Mouse (Mus musculus) hindbrain, embryonic 15.5 days (tissue): ENCODE results near the gene Map7. TPM values are rescaled to one million over a fixed set of nuclear protein-coding genes. Genes with fewer than 3 reads are reported as not detected.

Experiments
- ATAC-seq: fragments of 200-750 bp; cut with Nextera tagmentation; 2 replicates; pipeline ENCODE4 v1.8.0; 2017; ENCODE audit warnings: low read depth, moderate number of reproducible peaks, moderate TSS enrichment; ENCODE audit not compliant: low FRiP score
- H3K27ac ChIP-seq: fragments of 300-500 bp; sonication (generic); replicated peaks from 2 replicates; pipeline ENCODE4 v1.5.1; 2015; ENCODE audit warnings: mild to moderate bottlenecking, inconsistent platforms
- H3K27me3 ChIP-seq: fragments of 300-500 bp; sonication (generic); 2 replicates; pipeline ENCODE4 v1.6.1; 2015; ENCODE audit warnings: control low read depth, inconsistent platforms
- H3K36me3 ChIP-seq: fragments of 300-500 bp; sonication (generic); 2 replicates; pipeline ENCODE4 v1.6.1; 2015; ENCODE audit warnings: control low read depth, inconsistent platforms
- H3K4me1 ChIP-seq: fragments of 300-500 bp; sonication (generic); replicated peaks from 2 replicates; pipeline ENCODE4 v1.6.1; 2015; ENCODE audit warnings: control low read depth, inconsistent platforms
- H3K4me2 ChIP-seq: fragments of 300-500 bp; sonication (generic); 2 replicates; pipeline ENCODE4 v1.6.1; 2015; ENCODE audit warnings: moderate library complexity, mild to moderate bottlenecking, inconsistent platforms
- H3K4me3 ChIP-seq: fragments of 300-500 bp; sonication (generic); 2 replicates; pipeline ENCODE4 v1.5.1; 2015; ENCODE audit warnings: mild to moderate bottlenecking, inconsistent platforms
- H3K9ac ChIP-seq: fragments of 300-500 bp; sonication (generic); 2 replicates; pipeline ENCODE4 v1.6.1; 2015; ENCODE audit warnings: inconsistent platforms
- H3K9me3 ChIP-seq: fragments of 300-500 bp; sonication (generic); 2 replicates; pipeline ENCODE4 v1.6.1; 2016; ENCODE audit warnings: control low read depth, inconsistent platforms
- WGBS: fragments of 180-500 bp; shearing (Covaris S2); methylation state at CpG from one replicate; pipeline ENCODE4 v1.1.7; 2015; 5-methylcytosine and 5-hydroxymethylcytosine counted together
- polyA plus RNA-seq: library from polyadenylated mRNA; unstranded; fragments of >200 nt; fragmentation: Nextera tagmentation; extraction: Ambion mirVana; gene quantifications from 2 replicates; pipeline ENCODE4 v1.2.1, GENCODE M21; 2015

The Map7 gene
- polyA plus RNA-seq, result 10.3 and 10.7 TPM in 2 replicates

DNA sequence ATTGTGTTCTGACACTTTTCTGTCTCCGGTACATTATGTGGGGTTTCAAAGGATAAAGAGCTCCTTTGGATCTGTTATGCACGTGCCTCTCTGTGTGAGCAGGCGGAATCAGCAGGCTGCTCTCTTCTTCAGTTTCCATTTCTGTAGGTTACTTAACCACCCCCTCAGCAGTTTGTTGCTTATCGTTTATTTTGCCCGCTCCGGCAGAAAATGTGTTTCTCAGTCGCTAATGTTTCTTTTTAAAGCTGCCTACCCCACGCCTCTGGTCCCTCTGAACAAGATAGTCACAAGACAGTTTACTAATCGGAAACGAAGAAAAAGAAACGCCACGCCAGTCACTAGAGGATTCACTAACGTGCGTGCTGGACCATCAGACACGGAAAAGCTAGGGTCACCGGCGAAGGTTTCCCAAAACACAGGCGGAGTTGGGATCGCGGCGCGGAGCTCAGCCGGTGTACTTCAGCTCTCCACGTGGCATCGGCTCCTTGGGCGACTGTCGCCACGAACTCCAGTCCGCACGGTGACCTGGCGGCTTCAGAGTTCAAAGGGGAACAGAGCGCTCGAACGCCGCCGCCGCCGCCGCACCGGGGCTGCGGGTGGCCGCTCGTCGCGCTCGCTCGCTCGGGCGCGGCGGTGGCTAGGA lies at the start of gene Map7:
Map7 (plus strand) TSS at position 342 of the 643 bp plus-strand sequence.
- H3K9me3 ChIP-seq, result no peaks in the 10 kb centered on the region
- peak within 1 kb of the TSS; percentile 52 for H3K9ac ChIP-seq
- peaks cover 31% of the 10 kb centered on the region for H3K27me3 ChIP-seq
- WGBS, result 4% methylated on average over 50 of the region's 51 CpGs
- peaks cover 22% of the 10 kb centered on the region for H3K4me1 ChIP-seq
- peak within 1 kb of the TSS; percentile 74 for H3K4me3 ChIP-seq
- H3K4me2 ChIP-seq, result peak within 1 kb of the TSS; percentile 97
- no peaks in the 10 kb centered on the region for H3K36me3 ChIP-seq
- peak within 1 kb of the TSS; percentile 27; the same call in 1 of the 2 replicates for H3K27ac ChIP-seq
- peak; percentile 16; the same call in 1 of the 2 replicates for ATAC-seq

DNA sequence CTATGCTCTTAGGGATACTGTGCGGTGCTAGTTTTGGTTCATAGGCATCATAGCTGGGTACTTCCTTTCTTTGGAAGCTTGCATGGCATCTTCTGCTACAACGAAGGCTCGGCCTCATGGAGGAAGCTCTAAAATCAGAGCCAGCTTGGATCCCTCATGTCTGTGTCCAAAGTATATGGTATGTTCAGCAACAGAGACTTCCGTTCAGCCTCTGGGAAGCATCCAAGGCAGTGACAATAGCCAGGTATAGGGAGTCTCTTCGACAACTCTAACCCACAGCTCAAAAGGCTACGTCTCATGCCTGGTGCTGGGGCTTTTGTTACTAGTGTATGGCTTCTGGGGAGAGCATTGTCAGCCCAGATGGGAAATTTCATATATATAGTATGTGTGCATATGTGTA lies 46.8 kb upstream of the Map7 start:
- H3K27me3 ChIP-seq, result no peaks in the 10 kb centered on the region
- no peaks in the 10 kb centered on the region for H3K9me3 ChIP-seq
- no peak overlapping the region for H3K4me3 ChIP-seq
- no peaks in the 10 kb centered on the region for H3K36me3 ChIP-seq
- no peak overlapping the region for H3K27ac ChIP-seq
- H3K4me1 ChIP-seq, result no peaks in the 10 kb centered on the region
- 95% methylated on average over 6 of the region's 6 CpGs for WGBS
- H3K4me2 ChIP-seq, result no peak overlapping the region
- ATAC-seq, result no peak
- H3K9ac ChIP-seq, result no peak overlapping the region

DNA sequence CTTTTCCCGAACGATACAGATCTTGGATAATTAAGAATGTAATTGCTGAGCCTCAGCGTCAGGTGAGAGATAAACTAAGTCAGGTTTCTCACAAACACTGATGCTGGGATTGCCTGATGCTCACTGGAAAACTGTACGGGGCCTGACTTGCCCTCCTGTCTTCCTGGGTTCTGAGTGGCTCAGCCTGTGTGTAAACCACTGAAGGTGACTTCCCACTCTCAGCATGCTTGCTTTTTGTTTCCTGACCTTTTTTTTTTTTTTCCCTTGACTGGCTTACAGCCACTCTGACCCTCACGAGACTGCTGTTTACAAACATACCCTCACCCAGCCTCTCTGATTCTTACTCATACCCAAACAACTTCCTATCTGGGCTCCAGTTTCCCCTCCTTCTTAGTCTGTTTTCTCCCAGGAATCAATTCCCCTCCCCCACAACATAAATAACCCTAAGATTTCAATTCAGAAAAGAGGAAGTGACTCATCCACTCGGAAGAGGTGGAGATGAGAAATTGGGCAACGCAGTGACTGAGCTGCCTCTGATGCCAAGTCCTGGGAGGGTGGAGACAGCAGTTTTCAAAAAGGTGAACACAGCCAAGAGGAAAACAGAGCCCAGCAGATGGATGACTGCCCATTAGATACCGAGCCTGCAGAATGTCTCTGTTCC lies 43.9 kb upstream of the Map7 start:
- 72% methylated on average over 8 of the region's 8 CpGs for WGBS
- ATAC-seq, result no peak

DNA sequence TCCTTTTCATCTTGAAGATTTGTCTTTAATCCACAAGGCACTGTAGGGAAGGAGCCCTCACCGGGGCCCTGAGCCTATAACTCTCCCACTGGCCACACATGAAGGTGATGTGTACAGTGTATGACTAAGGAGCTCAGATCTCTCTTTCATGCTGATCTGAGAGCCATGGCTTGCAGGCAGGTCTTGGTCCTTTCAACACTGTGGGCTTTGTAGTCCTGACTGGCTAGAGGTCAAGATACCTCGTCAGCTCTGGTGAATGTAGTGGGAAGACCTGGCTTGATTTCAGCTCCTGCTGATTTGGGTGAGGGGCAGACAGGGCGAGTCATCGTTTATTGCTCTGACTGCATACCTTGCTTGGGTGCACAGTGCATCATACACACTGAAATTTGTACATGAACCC lies 42.7 kb upstream of the Map7 start:
- no peaks in the 10 kb centered on the region for H3K9me3 ChIP-seq
- H3K27me3 ChIP-seq, result no peaks in the 10 kb centered on the region
- H3K4me3 ChIP-seq, result no peak overlapping the region
- ATAC-seq, result no peak
- no peak overlapping the region for H3K9ac ChIP-seq
- H3K27ac ChIP-seq, result no peak overlapping the region
- H3K36me3 ChIP-seq, result no peaks in the 10 kb centered on the region
- WGBS, result 83% methylated on average over 4 of the region's 4 CpGs
- H3K4me1 ChIP-seq, result no peaks in the 10 kb centered on the region
- no peak overlapping the region for H3K4me2 ChIP-seq

More for the DNA sequence above, 43.9 kb upstream of the Map7 start:
- no peak overlapping the region for H3K27ac ChIP-seq
- H3K9me3 ChIP-seq, result no peaks in the 10 kb centered on the region
- H3K36me3 ChIP-seq, result no peaks in the 10 kb centered on the region
- no peak overlapping the region for H3K4me2 ChIP-seq
- no peak overlapping the region for H3K4me3 ChIP-seq
- no peaks in the 10 kb centered on the region for H3K4me1 ChIP-seq
- no peaks in the 10 kb centered on the region for H3K27me3 ChIP-seq
- H3K9ac ChIP-seq, result no peak overlapping the region

DNA sequence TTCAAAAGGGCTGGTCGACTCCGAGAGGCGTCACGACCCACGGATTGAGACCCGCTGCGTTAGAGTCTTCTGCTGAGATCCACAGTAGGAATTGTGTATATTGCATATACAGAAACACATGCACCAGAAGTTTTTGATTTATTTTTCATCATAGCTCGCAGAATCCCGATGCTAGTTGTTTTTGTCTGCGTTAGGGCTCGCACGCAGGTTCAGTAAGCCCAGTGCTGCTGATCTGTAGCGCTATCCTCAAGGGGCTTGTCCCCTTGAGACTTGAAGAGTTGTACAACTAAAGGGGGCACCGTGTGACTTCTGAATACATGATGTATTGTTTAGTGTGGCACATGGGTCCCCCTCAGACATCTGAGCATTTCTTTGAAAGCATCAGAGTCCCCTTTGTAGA lies 41.2 kb upstream of the Map7 start:
- no peak overlapping the region for H3K27ac ChIP-seq
- H3K36me3 ChIP-seq, result no peaks in the 10 kb centered on the region
- no peak overlapping the region for H3K9ac ChIP-seq
- whole genome bisulfite sequencing, result 94% methylated on average over 14 of the region's 14 CpGs
- H3K27me3 ChIP-seq, result no peaks in the 10 kb centered on the region
- no peaks in the 10 kb centered on the region for H3K9me3 ChIP-seq
- no peaks in the 10 kb centered on the region for H3K4me1 ChIP-seq
- H3K4me3 ChIP-seq, result no peak overlapping the region
- no peak for ATAC-seq
- no peak overlapping the region for H3K4me2 ChIP-seq

DNA sequence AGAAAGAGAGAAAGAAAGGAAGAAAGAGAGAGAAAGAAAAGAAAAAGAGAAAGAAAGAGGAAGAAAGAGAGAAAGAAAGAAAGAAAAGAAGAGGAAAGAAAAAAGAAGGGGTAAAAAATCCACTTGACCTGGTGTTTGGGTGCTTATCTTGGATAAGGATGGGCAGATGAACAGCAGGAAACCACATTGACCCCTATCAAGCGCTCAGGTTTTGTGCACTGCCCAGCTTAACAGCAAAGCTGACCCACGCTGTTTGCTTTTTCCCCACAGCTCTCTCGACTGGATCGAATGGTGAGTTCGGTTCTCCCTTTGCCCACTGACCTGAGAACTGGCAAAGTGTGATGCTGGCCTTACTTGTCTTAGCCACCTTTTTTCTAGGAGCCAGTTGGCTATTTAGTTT lies 36.8 kb upstream of the Map7 start:
- ATAC-seq, result no peak
- Histone ChIP-seq H3K9ac (no peak overlapping the region), H3K36me3 (no peaks in the 10 kb centered on the region), H3K9me3 (no peaks in the 10 kb centered on the region), H3K27ac (no peak overlapping the region), H3K4me3 (no peak overlapping the region), H3K27me3 (no peaks in the 10 kb centered on the region), H3K4me2 (no peak overlapping the region), H3K4me1 (no peaks in the 10 kb centered on the region)
- WGBS, result 92% methylated on average over 5 of the region's 5 CpGs

DNA sequence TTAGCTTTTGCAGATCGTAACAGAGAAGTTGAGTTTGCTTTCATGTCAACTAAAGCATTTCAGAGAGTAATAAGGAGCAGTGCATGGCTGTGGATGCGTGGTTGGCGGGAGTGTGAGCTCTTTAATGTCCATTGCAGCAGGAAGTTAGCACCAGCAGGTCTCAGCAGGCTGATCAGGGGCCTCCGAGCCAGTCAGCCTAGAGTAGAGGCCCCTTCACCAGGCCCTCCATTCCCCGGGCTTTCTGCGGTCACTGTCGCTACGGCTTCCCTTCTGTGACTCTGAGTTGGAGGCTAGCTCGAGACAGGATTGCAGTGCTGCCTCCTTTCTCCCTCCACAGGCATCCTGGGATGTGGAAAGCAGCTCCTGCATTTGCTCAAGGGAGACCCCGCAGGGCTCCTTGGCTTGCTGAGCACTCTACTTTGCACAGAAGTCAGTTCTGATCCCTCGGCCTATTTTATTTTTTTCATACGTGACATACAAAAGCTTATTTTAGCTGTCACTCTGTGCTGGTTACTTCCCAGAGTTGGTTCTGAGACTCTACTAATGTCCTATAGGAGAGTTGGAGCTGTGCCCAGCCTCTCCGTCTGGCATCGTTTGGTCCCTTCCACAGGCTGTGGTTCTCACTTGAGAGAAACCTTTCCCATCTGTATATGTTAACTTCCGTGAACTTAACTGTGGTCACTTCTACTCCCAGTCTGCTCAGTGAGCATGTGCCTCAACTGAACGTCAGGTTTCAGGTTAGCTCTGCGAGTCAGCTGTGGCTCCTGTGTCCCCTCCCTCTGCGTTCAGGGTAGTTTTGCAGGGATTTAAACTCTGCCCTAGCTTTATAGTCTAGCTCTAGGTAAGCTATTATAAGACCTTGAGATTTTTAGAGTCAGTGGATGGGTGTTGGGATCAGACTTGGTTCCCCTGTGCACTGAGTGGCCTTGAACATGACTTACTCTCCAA lies 36.0 kb upstream of the Map7 start:
- 73% methylated on average over 18 of the region's 18 CpGs for WGBS
- ATAC-seq, result no peak
- Histone ChIP-seq H3K9ac (no peak overlapping the region), H3K4me1 (no peaks in the 10 kb centered on the region), H3K27me3 (no peaks in the 10 kb centered on the region), H3K4me3 (no peak overlapping the region), H3K36me3 (no peaks in the 10 kb centered on the region), H3K9me3 (no peaks in the 10 kb centered on the region), H3K4me2 (no peak overlapping the region), H3K27ac (no peak overlapping the region)

DNA sequence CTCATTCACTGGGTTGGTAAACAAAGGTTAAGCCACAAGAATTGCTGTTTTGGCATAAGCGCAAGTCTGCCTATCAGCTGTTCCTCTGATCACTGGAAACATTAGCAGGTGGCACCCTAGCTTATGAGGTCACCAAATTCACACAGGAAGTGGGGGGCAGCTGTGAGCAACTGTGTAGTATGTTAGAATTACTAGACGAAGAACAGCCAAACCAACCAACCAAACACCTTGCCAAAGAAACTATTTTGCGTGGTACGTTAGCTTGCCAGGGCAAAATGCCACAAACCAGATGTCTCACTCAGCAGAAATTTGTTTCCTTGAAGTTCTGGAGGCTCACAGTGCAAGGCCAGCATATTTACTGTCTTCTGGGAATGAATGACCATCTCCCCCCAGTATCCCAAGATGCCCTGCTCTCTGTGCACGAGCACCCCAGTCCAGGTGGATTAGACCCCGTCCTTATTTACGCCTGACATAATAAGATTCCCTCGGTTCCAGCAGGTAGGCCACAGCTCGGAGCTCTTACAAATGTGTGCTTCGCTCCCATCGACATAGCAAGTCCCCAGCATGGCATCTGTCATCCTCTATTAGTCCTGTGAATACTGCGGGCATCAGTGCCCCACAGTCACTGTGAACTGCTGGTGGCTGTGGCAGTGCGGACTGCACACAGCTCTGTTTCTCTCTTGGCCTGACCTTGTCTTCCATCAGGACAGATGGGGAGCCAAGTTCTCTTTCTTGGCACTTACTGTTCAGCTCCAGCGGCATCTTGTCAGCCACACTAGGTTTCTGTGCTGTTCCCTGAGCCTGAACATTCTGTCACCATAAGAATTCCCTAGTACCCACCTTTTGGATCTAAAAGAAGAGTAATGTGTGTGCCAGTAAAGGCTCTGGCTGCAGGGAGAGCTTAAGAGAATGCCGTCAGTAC lies 28.5 kb upstream of the Map7 start:
- Histone ChIP-seq H3K4me2 (no peak overlapping the region), H3K27me3 (no peaks in the 10 kb centered on the region), H3K4me1 (no peaks in the 10 kb centered on the region), H3K4me3 (no peak overlapping the region), H3K9ac (no peak overlapping the region), H3K27ac (no peak overlapping the region), H3K36me3 (no peaks in the 10 kb centered on the region), H3K9me3 (no peaks in the 10 kb centered on the region)
- no peak for ATAC-seq
- 80% methylated on average over 15 of the region's 15 CpGs for WGBS

DNA sequence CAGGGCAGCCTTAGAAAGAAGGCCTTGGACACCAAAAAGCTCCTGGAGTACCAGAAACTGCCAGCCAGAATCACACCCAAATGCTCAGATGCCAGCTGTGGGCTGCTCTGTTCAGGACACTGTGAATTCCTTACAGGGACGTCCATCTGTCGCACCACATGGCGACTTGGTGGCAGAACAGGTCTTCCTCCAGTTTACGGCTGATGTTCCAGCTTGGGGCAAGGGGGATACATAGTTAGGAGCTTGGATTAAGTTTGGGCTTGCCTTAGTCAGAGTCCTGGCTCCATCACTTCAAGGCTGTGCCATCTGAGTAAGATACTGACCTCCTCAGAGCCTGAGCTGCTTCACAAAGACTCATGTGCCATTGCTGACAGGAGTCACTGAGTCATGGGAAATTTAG lies 26.3 kb upstream of the Map7 start:
- ATAC-seq, result no peak
- WGBS, result 72% methylated on average over 4 of the region's 4 CpGs
- no peaks in the 10 kb centered on the region for H3K27me3 ChIP-seq
- no peak overlapping the region for H3K4me2 ChIP-seq
- H3K4me3 ChIP-seq, result no peak overlapping the region
- H3K9me3 ChIP-seq, result no peaks in the 10 kb centered on the region
- no peaks in the 10 kb centered on the region for H3K36me3 ChIP-seq
- H3K9ac ChIP-seq, result no peak overlapping the region
- no peak overlapping the region for H3K27ac ChIP-seq
- no peaks in the 10 kb centered on the region for H3K4me1 ChIP-seq

DNA sequence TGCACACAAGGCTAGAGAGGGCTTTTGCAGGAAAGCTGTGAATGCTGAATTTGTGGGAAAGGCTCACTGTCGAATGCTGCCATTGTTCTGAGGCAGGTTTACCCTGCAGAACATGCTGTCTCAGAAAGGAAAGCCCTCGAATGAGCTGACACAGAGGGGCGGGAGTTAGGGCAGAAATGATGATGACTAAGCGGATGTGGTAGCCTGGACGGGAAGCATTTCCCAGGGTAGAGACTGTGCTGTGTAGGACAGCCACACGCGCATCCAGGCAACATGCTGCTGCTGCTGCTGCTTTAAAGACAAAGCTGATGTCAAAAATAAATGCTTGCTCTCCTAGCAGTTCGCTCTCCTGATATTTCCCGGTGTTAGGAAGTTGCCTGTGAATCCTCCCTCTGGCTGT lies 24.9 kb upstream of the Map7 start:
- H3K9ac ChIP-seq, result no peak overlapping the region
- H3K27ac ChIP-seq, result no peak overlapping the region
- H3K27me3 ChIP-seq, result no peaks in the 10 kb centered on the region
- no peak overlapping the region for H3K4me2 ChIP-seq
- H3K4me3 ChIP-seq, result no peak overlapping the region
- no peaks in the 10 kb centered on the region for H3K9me3 ChIP-seq
- 28% methylated on average over 9 of the region's 9 CpGs for WGBS
- no peaks in the 10 kb centered on the region for H3K36me3 ChIP-seq
- no peaks in the 10 kb centered on the region for H3K4me1 ChIP-seq
- 0 out of 2 replicates have a peak, but pooled peaks have one; percentile 55 for ATAC-seq

DNA sequence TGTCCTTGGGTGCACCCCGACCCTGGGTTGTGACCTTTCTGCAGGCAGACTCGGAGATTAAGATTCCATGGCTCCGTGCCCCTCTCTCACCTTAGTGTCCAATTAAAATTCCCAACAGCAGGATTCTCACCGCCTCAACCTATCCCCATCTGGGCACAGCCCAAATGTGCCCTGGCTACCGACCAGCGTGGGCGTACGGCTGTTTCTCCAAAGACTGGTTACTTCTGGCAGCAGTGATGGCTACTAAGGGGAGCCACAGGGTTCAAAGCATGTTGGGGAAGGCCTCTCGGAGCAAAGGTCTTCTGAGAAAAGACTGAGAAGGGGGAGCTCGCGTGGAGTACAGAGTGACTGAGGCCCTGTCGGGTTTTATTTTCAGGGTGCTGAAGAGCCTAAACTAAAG lies 23.7 kb upstream of the Map7 start:
- Histone ChIP-seq H3K27ac (no peak overlapping the region), H3K9ac (no peak overlapping the region), H3K4me1 (no peaks in the 10 kb centered on the region), H3K4me3 (no peak overlapping the region), H3K9me3 (no peaks in the 10 kb centered on the region), H3K4me2 (no peak overlapping the region), H3K36me3 (no peaks in the 10 kb centered on the region), H3K27me3 (no peaks in the 10 kb centered on the region)
- WGBS, result 85% methylated on average over 12 of the region's 12 CpGs
- no peak for ATAC-seq
